Mouse (Mus musculus) testis, adult 2 months (tissue): Measurements from ENCODE around the gene Wnk1.

Experiments used
- CTCF ChIP-seq: fragments of 200-500 bp; IDR thresholded peaks from 2 replicates; pipeline ENCODE4 v1.5.1; 2012; ENCODE audit warnings: low read depth, mild to moderate bottlenecking, inconsistent platforms, low read length, moderate library complexity; ENCODE audit not compliant: control insufficient read depth, insufficient read depth, insufficient replicate concordance
- POLR2A ChIP-seq: fragments of 200-500 bp; IDR thresholded peaks from 2 replicates; pipeline ENCODE4 v1.6.1; 2012; ENCODE audit warnings: low read depth, mild to moderate bottlenecking, inconsistent platforms, low read length, moderate library complexity; ENCODE audit not compliant: control insufficient read depth

DNA sequence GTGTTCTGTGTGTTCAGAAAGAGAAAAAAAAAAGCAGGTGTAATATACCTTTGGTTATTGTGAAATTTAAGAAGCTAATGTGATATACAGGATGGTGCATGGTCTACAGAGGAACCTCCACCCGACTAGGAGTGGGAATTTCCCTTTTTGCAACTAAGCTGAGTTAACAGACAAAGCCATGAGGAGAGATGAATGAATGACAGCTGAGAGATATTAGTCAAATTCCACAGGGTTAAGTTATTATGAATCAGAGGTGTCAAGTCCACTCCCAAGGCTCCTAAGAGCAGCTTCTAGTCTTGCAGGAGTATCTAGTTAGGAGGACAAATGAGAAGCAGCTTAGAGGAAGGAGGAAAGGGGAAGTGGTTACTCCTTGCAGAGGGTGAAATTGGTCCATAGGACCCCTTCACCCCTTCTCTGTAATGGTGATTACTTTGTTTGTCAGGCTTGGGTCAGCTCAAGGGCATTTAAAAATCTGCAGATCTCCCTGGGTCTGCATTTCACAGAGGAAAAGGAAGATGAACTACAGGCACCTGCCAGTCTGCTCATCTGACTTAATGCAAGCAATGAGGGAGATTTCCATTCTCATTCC lies 4.3 kb upstream of the Wnk1 start:
- no peak for TF ChIP-seq POLR2A
- no peak for TF ChIP-seq CTCF
